Mouse (Mus musculus): Measurements from ENCODE around the gene Itpr2. TPM values are rescaled to one million over a fixed set of nuclear protein-coding genes. Genes with fewer than 3 reads are reported as not detected.

The Itpr2 gene
- polyA plus RNA-seq, 1 experiment from 2014 or later, result 6.0 TPM

DNA sequence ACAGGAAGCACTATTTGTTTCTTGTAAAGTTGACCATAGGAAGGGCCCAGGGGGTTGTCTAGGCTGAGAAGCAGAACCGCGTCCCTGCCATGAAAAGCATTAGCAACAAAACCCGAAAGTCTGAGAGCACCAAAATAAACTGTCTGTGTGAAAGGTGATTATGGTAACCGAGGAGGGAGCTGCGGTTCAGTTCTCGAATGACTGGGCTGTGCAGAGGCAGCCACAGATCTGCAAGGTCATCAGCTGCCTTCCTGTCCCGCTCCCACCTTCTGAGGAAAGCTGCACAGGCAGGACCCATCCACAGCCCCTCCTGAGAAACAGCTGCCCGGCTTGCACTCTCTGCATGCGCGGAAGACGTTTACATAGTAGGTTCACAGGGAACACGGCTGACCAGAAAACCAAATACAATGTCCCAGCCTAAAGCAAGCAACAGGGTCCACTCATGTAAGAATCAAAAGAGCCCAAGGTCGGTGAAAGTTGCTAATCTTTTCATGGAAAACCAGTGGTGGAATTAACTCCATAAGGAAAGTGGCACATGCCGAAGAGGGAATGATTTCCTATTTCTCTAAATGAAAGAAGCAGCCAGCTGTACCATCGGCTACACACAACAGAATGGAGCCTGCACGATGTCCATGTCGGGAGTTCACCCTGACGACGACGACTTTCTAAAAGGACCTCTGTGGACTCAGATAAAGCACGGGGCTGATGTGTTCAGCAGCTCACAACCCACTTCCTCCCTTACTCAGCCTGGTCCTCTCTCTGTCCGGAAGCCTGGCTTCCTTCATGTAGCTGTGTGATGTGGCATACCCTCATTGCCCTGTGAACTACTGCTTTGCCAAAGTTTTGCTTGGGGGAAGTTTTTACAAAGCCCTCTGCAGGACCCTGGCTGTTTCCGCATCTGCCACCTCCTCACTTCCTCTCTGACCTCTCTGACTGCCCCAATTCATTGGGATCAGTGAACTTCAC is 280.4 kb downstream of the Itpr2 start:
- H3K4me1 ChIP-seq (ENCODE audit: control insufficient read depth, insufficient read depth, low read length), result no peaks in the 10 kb centered on the region
- H3K4me3 ChIP-seq (replicated peaks; ENCODE audit: low read depth, low read length), result no peak overlapping the region
- H3K9ac ChIP-seq (replicated peaks; ENCODE audit: low read length), result no peak overlapping the region
- no peak overlapping the region for H3K27ac ChIP-seq (replicated peaks; ENCODE audit: low read depth, low read length)
- H3K27me3 ChIP-seq (ENCODE audit: control insufficient read depth, insufficient read depth, low read length), result no peaks in the 10 kb centered on the region
- DNase-seq, result no peak
- no peak for ATAC-seq (ENCODE audit: low FRiP score, low TSS enrichment)
- no peak overlapping the region for H3K4me2 ChIP-seq (ENCODE audit: low read length)
- H3K9me3 ChIP-seq (ENCODE audit: control insufficient read depth, low read length), result no peaks in the 10 kb centered on the region
- 60% methylated on average over 23 of the region's 23 CpGs for WGBS
- no peaks in the 10 kb centered on the region for H3K36me3 ChIP-seq (ENCODE audit: control insufficient read depth, insufficient read depth, low read length)

DNA sequence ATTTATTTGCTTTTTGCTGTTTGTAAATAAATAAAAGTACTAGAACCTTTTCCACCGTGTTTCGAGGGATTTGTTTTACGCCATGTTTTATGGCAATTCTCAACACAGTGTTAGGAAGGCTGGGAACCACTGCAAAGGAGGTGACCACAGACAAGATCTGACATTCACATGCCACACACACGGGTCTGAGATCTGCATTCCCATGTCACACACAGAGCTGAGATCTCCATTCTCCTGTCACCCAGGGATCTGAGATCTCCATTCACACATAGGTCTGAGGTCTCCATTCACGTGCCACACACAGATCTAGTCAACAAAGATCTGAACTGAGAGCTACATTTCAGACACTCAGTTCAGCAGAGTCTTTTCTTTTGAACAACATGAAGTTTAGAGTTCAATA is 282.0 kb downstream of the Itpr2 start:
- no peak overlapping the region for H3K4me3 ChIP-seq (replicated peaks; ENCODE audit: low read depth, low read length)
- H3K4me2 ChIP-seq (ENCODE audit: low read length), result no peak overlapping the region
- no peaks in the 10 kb centered on the region for H3K36me3 ChIP-seq (ENCODE audit: control insufficient read depth, insufficient read depth, low read length)
- no peak overlapping the region for H3K9ac ChIP-seq (replicated peaks; ENCODE audit: low read length)
- no peaks in the 10 kb centered on the region for H3K4me1 ChIP-seq (ENCODE audit: control insufficient read depth, insufficient read depth, low read length)
- H3K27ac ChIP-seq (replicated peaks; ENCODE audit: low read depth, low read length), result no peak overlapping the region
- WGBS, result 62% methylated on average over 5 of the region's 5 CpGs
- ATAC-seq (ENCODE audit: low FRiP score, low TSS enrichment) (no peak), DNase-seq (no peak)
- no peaks in the 10 kb centered on the region for H3K9me3 ChIP-seq (ENCODE audit: control insufficient read depth, low read length)
- no peaks in the 10 kb centered on the region for H3K27me3 ChIP-seq (ENCODE audit: control insufficient read depth, insufficient read depth, low read length)

GRCm38 (mm10) chr6:146219534-146219933 is 282.5 kb downstream of the Itpr2 start:
- H3K36me3 ChIP-seq (ENCODE audit: control insufficient read depth, insufficient read depth, low read length), result no peaks in the 10 kb centered on the region
- no peak overlapping the region for H3K4me3 ChIP-seq (replicated peaks; ENCODE audit: low read depth, low read length)
- H3K4me1 ChIP-seq (ENCODE audit: control insufficient read depth, insufficient read depth, low read length), result no peaks in the 10 kb centered on the region
- ATAC-seq (ENCODE audit: low FRiP score, low TSS enrichment), result no peak
- no peak overlapping the region for H3K9ac ChIP-seq (replicated peaks; ENCODE audit: low read length)
- no peak overlapping the region for H3K27ac ChIP-seq (replicated peaks; ENCODE audit: low read depth, low read length)
- 90% methylated on average over 12 of the region's 12 CpGs for WGBS
- H3K4me2 ChIP-seq (ENCODE audit: low read length), result no peak overlapping the region
- H3K27me3 ChIP-seq (ENCODE audit: control insufficient read depth, insufficient read depth, low read length), result no peaks in the 10 kb centered on the region
- DNase-seq, result no peak
- no peaks in the 10 kb centered on the region for H3K9me3 ChIP-seq (ENCODE audit: control insufficient read depth, low read length)

DNA sequence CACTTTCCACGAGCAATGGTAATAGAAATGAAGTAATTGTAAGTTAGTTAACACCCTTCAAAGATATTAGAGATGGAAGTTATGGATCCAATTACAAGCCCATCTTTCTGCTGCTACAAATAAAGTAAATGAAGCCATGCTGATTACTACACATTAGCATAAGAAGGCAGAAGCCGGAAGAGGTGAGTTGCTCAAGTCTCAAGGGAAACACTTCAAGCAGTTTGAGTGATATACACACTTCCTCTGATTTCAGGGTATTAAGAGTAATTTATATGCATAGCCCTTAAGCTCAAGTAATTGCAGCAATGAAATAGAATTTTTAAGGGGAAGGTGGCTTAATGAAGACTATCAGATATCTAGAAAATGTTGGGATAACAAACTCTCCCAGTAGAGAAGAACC is 286.7 kb downstream of the Itpr2 start:
- 0 out of 2 replicates have a peak overlapping the region, but pooled peaks have one; percentile 32 for H3K27ac ChIP-seq (replicated peaks; ENCODE audit: low read depth, low read length)
- WGBS, result 51% methylated on average over 2 of the region's 2 CpGs
- ATAC-seq (ENCODE audit: low FRiP score, low TSS enrichment), result no peak

GRCm38 (mm10) chr6:146212339-146212738 is 289.7 kb downstream of the Itpr2 start:
- Histone ChIP-seq H3K4me2 (ENCODE audit: low read length) (no peak overlapping the region), H3K9me3 (ENCODE audit: control insufficient read depth, low read length) (no peaks in the 10 kb centered on the region), H3K36me3 (ENCODE audit: control insufficient read depth, insufficient read depth, low read length) (no peaks in the 10 kb centered on the region), H3K4me1 (ENCODE audit: control insufficient read depth, insufficient read depth, low read length) (no peaks in the 10 kb centered on the region), H3K9ac (replicated peaks; ENCODE audit: low read length) (no peak overlapping the region), H3K27ac (replicated peaks; ENCODE audit: low read depth, low read length) (no peak overlapping the region), H3K27me3 (ENCODE audit: control insufficient read depth, insufficient read depth, low read length) (no peaks in the 10 kb centered on the region), H3K4me3 (replicated peaks; ENCODE audit: low read depth, low read length) (no peak overlapping the region)
- DNase-seq (no peak), ATAC-seq (ENCODE audit: low FRiP score, low TSS enrichment) (no peak)
- 95% methylated on average over 3 of the region's 3 CpGs for WGBS

More for the DNA sequence above, 286.7 kb downstream of the Itpr2 start:
- H3K9ac ChIP-seq (replicated peaks; ENCODE audit: low read length), result no peak overlapping the region
- H3K4me1 ChIP-seq (ENCODE audit: control insufficient read depth, insufficient read depth, low read length), result no peaks in the 10 kb centered on the region
- H3K27me3 ChIP-seq (ENCODE audit: control insufficient read depth, insufficient read depth, low read length), result no peaks in the 10 kb centered on the region
- no peaks in the 10 kb centered on the region for H3K36me3 ChIP-seq (ENCODE audit: control insufficient read depth, insufficient read depth, low read length)
- no peak overlapping the region for H3K4me3 ChIP-seq (replicated peaks; ENCODE audit: low read depth, low read length)
- peak; percentile 23 for DNase-seq
- no peaks in the 10 kb centered on the region for H3K9me3 ChIP-seq (ENCODE audit: control insufficient read depth, low read length)
- no peak overlapping the region for H3K4me2 ChIP-seq (ENCODE audit: low read length)

DNA sequence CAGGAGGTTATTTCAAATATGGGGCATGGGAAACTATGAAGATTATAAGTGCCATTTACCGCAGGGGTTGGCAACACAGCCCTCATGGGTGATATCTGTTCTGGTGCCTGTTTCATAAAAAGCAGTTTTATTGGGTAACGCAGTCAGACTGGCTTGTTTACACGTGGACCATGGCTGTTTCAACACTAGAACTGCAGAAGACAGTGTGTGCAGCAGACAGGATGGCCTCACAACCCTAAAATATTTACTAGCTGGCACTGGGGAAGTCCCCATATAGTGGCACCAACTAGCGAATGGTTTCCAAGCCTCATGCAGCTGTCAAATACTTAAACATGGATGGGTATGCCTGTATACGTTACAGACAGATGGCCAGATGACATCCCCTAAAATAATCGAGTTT is 290.8 kb downstream of the Itpr2 start:
- Histone ChIP-seq H3K4me1 (ENCODE audit: control insufficient read depth, insufficient read depth, low read length) (no peaks in the 10 kb centered on the region), H3K36me3 (ENCODE audit: control insufficient read depth, insufficient read depth, low read length) (no peaks in the 10 kb centered on the region), H3K4me2 (ENCODE audit: low read length) (no peak overlapping the region), H3K27ac (replicated peaks; ENCODE audit: low read depth, low read length) (no peak overlapping the region), H3K9me3 (ENCODE audit: control insufficient read depth, low read length) (no peaks in the 10 kb centered on the region), H3K27me3 (ENCODE audit: control insufficient read depth, insufficient read depth, low read length) (no peaks in the 10 kb centered on the region), H3K4me3 (replicated peaks; ENCODE audit: low read depth, low read length) (no peak overlapping the region), H3K9ac (replicated peaks; ENCODE audit: low read length) (no peak overlapping the region)
- ATAC-seq (ENCODE audit: low FRiP score, low TSS enrichment) (no peak), DNase-seq (no peak)
- WGBS, result 86% methylated on average over 6 of the region's 6 CpGs

GRCm38 (mm10) chr6:146208983-146209382 is 293.0 kb downstream of the Itpr2 start:
- 81% methylated on average over 6 of the region's 6 CpGs for WGBS
- ATAC-seq (ENCODE audit: low FRiP score, low TSS enrichment) (no peak), DNase-seq (no peak)
- Histone ChIP-seq H3K9me3 (ENCODE audit: control insufficient read depth, low read length) (no peaks in the 10 kb centered on the region), H3K4me2 (ENCODE audit: low read length) (no peak overlapping the region), H3K4me1 (ENCODE audit: control insufficient read depth, insufficient read depth, low read length) (no peaks in the 10 kb centered on the region), H3K27ac (replicated peaks; ENCODE audit: low read depth, low read length) (no peak overlapping the region), H3K27me3 (ENCODE audit: control insufficient read depth, insufficient read depth, low read length) (no peaks in the 10 kb centered on the region), H3K9ac (replicated peaks; ENCODE audit: low read length) (no peak overlapping the region), H3K4me3 (replicated peaks; ENCODE audit: low read depth, low read length) (no peak overlapping the region), H3K36me3 (ENCODE audit: control insufficient read depth, insufficient read depth, low read length) (no peaks in the 10 kb centered on the region)

DNA sequence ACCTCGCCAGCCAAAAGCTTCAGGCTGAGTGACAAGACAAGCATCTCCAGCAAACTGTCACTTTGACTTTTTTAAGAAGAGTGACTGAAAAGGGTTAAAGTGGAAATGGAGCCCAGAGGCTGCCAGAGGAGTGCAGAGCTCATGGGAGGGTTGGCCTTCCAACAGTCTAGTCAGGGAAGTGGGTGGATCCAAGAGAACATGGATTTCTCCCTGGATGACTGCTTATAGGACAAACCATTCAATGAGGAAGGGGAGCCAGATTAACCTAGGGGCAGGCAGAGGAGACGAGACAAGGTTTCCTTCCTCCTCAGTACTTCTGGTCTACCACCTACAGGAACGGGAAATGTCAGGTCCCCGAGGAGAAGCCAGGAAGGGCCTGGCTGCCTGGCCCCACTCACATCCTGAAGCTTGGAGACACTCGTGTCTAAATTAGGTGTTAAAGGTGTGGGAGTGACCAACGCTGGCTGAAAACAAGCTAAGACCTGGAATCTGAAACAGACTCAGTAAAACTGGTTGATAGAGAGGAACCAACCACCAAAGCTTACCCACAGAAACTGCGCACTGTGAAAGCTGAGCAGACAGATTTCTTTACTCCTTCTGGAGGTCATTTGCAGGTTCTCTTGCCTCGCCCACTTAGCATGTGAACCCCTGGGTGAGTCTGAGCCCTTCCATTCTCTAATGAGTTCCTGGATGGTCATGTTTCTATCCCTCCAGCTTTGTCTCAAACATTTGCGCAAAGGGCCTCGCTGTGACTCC is 294.6 kb downstream of the Itpr2 start:
- WGBS, result 87% methylated on average over 10 of the region's 10 CpGs
- H3K4me1 ChIP-seq (ENCODE audit: control insufficient read depth, insufficient read depth, low read length), result no peaks in the 10 kb centered on the region

More for the DNA sequence above, 294.6 kb downstream of the Itpr2 start:
- Histone ChIP-seq H3K9ac (replicated peaks; ENCODE audit: low read length) (no peak overlapping the region), H3K4me3 (replicated peaks; ENCODE audit: low read depth, low read length) (no peak overlapping the region), H3K27me3 (ENCODE audit: control insufficient read depth, insufficient read depth, low read length) (no peaks in the 10 kb centered on the region), H3K27ac (replicated peaks; ENCODE audit: low read depth, low read length) (no peak overlapping the region), H3K36me3 (ENCODE audit: control insufficient read depth, insufficient read depth, low read length) (no peaks in the 10 kb centered on the region), H3K9me3 (ENCODE audit: control insufficient read depth, low read length) (no peaks in the 10 kb centered on the region), H3K4me2 (ENCODE audit: low read length) (no peak overlapping the region)
- ATAC-seq (ENCODE audit: low FRiP score, low TSS enrichment) (no peak), DNase-seq (no peak)
